In genomic region chr6:129407324-129407723, GRCm38 (mm10) we compare ENCODE assay signal across 12 mouse cellular contexts. TPM values are rescaled to one million over a fixed set of nuclear protein-coding genes. Genes with fewer than 3 reads are reported as not detected.
DNase-seq lines count a peak whose midpoint lies in the region; ATAC-seq and TF ChIP-seq lines count a peak whose summit lies in the region.
"Had no signal": no experiment of that assay in that cellular context is flagged by ENCODE, and none has a peak within 500 bp of the region (broad histone marks: within the 10 kb centered on the region; RNA-seq: fewer than 3 reads in every experiment).

No protein-coding gene starts in this region.

- no peak for TF ChIP-seq CTCF in cerebellum, adult 2 months (IDR thresholded peaks at IDR 0.05; ENCODE audit: borderline replicate concordance, insufficient read depth, low read depth, low read length)

- DNase-seq in cerebellum, postnatal 10 days, result peak; percentile 49 to 63
- DNase-seq in cerebellum, adult 8-10 months, result no peak
- DNase-seq in kidney, postnatal 36 days, result no peak
- no peak for DNase-seq in cerebellum, adult 2 months
- DNase-seq in embryo, embryonic 10.5 days (ENCODE audit: low spot score), result no peak
- DNase-seq: forebrain, postnatal 0 days had no signal

- no peaks in the 10 kb centered on the region for H3K27me3 ChIP-seq in kidney, embryonic 16.5 days (ENCODE audit: insufficient read depth, low read length)
- H3K27me3 ChIP-seq in heart, embryonic 12.5 days (replicated peaks), result no peaks in the 10 kb centered on the region
- no peaks in the 10 kb centered on the region for H3K27me3 ChIP-seq in cerebellum, adult 2 months (ENCODE audit: control insufficient read depth, insufficient read depth, low read length)
- H3K27me3 ChIP-seq: midbrain, embryonic 12.5 days had no signal

- H3K9me3 ChIP-seq in kidney, embryonic 16.5 days (ENCODE audit: low read length), result no peaks in the 10 kb centered on the region
- no peaks in the 10 kb centered on the region for H3K9me3 ChIP-seq in heart, embryonic 12.5 days (replicated peaks)
- H3K9me3 ChIP-seq: midbrain, embryonic 12.5 days had no signal

- no peak overlapping the region for H3K4me2 ChIP-seq in kidney, embryonic 16.5 days (replicated peaks; ENCODE audit: low read depth, low read length)
- no peak overlapping the region for H3K4me2 ChIP-seq in heart, embryonic 12.5 days
- H3K4me2 ChIP-seq: midbrain, embryonic 12.5 days had no signal

- no peak for ATAC-seq in kidney, embryonic 16.5 days (ENCODE audit: low FRiP score, low TSS enrichment)
- no peak for ATAC-seq in heart, embryonic 12.5 days (ENCODE audit: insufficient number of reproducible peaks, low FRiP score)
- ATAC-seq in megakaryocyte progenitor cell, adult 5-6 weeks (replicated peaks; ENCODE audit: poor library complexity), result peak; percentile 81
- ATAC-seq: forebrain, postnatal 0 days had no signal

- no peak overlapping the region for H3K4me3 ChIP-seq in kidney, embryonic 16.5 days (ENCODE audit: low read length)
- no peak overlapping the region for H3K4me3 ChIP-seq in heart, embryonic 12.5 days
- no peak overlapping the region for H3K4me3 ChIP-seq in cerebellum, adult 2 months (replicated peaks; ENCODE audit: insufficient read depth, low read depth, low read length)
- H3K4me3 ChIP-seq: midbrain, embryonic 12.5 days had no signal

- H3K36me3 ChIP-seq in kidney, embryonic 16.5 days (ENCODE audit: insufficient read depth, low read length), result no peaks in the 10 kb centered on the region
- no peaks in the 10 kb centered on the region for H3K36me3 ChIP-seq in heart, embryonic 12.5 days
- H3K36me3 ChIP-seq: midbrain, embryonic 12.5 days had no signal

- H3K27ac ChIP-seq in kidney, embryonic 16.5 days (ENCODE audit: low read length), result peak overlapping the region; percentile 78
- peak overlapping the region; percentile 44; the same call in 1 of the 2 replicates for H3K27ac ChIP-seq in heart, embryonic 12.5 days (ENCODE audit: poor library complexity, severe bottlenecking)
- H3K27ac ChIP-seq in cerebellum, adult 2 months (ENCODE audit: insufficient read depth, low read length), result no peak overlapping the region
- H3K27ac ChIP-seq: midbrain, embryonic 12.5 days had no signal

- 0 out of 2 replicates have a peak, but pooled peaks cover 5% of the 10 kb centered on the region for H3K4me1 ChIP-seq in kidney, embryonic 16.5 days (ENCODE audit: insufficient read depth, low read length)
- H3K4me1 ChIP-seq in heart, embryonic 12.5 days (replicated peaks), result no peaks in the 10 kb centered on the region
- no peaks in the 10 kb centered on the region for H3K4me1 ChIP-seq in cerebellum, adult 2 months (ENCODE audit: control insufficient read depth, insufficient read depth, low read length)
- H3K4me1 ChIP-seq: midbrain, embryonic 12.5 days had no signal

- no peak for TF ChIP-seq POLR2A in cerebellum, adult 2 months (IDR thresholded peaks at IDR 0.05; ENCODE audit: borderline replicate concordance, insufficient read depth, low read length)

- 26% methylated on average over 2 of the region's 2 CpGs for WGBS in kidney, embryonic 16.5 days
- 31% methylated on average over 2 of the region's 2 CpGs for WGBS in heart, embryonic 12.5 days
- WGBS in cerebellum, adult 2 months, result 2% methylated on average over 2 of the region's 2 CpGs

- H3K9ac ChIP-seq in kidney, embryonic 16.5 days (replicated peaks; ENCODE audit: low read length), result no peak overlapping the region
- H3K9ac ChIP-seq in heart, embryonic 12.5 days, result no peak overlapping the region
- H3K9ac ChIP-seq: forebrain, postnatal 0 days; midbrain, embryonic 12.5 days had no signal

RNA-seq across cellular contexts. Expression of gene Clec9a, which starts 1.3 kb away (rescaled TPM):
- polyA plus RNA-seq in kidney, embryonic 16.5 days (2015; fragmentation: Nextera tagmentation; extraction: Ambion mirVana), result 0.41 and 0.54 TPM in 2 replicates
- 0.10 and 0.27 TPM in 2 replicates for polyA plus RNA-seq in heart, embryonic 12.5 days (2016; fragmentation: Nextera tagmentation; extraction: Ambion mirVana)
- 5.2 and 6.3 TPM in 2 replicates for total RNA-seq in megakaryocyte progenitor cell, adult 5-6 weeks (2015)
- total RNA-seq in megakaryocyte progenitor cell, adult 5-6 weeks (2017), result 2.0 and 3.4 TPM in 2 replicates
- polyA plus RNA-seq in cerebellum, adult 2 months (2012; rRNA removed), result 0.06 TPM in 1 of 2 replicates, not detected in the other
- total RNA-seq: left cerebral cortex, postnatal 14 days had no signal
- polyA plus RNA-seq: forebrain, postnatal 0 days had no signal

RNA-seq across cellular contexts. Expression of gene Clec1b, which starts 10.2 kb away (rescaled TPM):
- 1.8 and 1.9 TPM in 2 replicates for polyA plus RNA-seq in kidney, embryonic 16.5 days (2015; fragmentation: Nextera tagmentation; extraction: Ambion mirVana)
- 6.6 and 7.4 TPM in 2 replicates for polyA plus RNA-seq in heart, embryonic 12.5 days (2016; fragmentation: Nextera tagmentation; extraction: Ambion mirVana)
- 0.17 and 0.22 TPM in 2 replicates for total RNA-seq in megakaryocyte progenitor cell, adult 5-6 weeks (2015)
- total RNA-seq in megakaryocyte progenitor cell, adult 5-6 weeks (2017), result 0.17 and 0.42 TPM in 2 replicates
- polyA plus RNA-seq in cerebellum, adult 2 months (2012; rRNA removed), result 0.16 and 0.17 TPM in 2 replicates

RNA-seq across cellular contexts. Expression of gene Clec12b, which starts 21.6 kb away (rescaled TPM):
- polyA plus RNA-seq in kidney, embryonic 16.5 days (2015; fragmentation: Nextera tagmentation; extraction: Ambion mirVana), result 0.11 TPM in 1 of 2 replicates, not detected in the other
- 0.33 and 0.64 TPM in 2 replicates for polyA plus RNA-seq in heart, embryonic 12.5 days (2016; fragmentation: Nextera tagmentation; extraction: Ambion mirVana)
- not detected in 2 replicates for total RNA-seq in megakaryocyte progenitor cell, adult 5-6 weeks (2015)
- not detected in 2 replicates for total RNA-seq in megakaryocyte progenitor cell, adult 5-6 weeks (2017)
- 0.17 and 0.33 TPM in 2 replicates for polyA plus RNA-seq in cerebellum, adult 2 months (2012; rRNA removed)
- total RNA-seq: forebrain, postnatal 0 days; left cerebral cortex, postnatal 14 days had no signal
- polyA plus RNA-seq: midbrain, embryonic 12.5 days; stomach, embryonic 14.5 days had no signal

RNA-seq across cellular contexts. Expression of gene Clec1a, which starts 44.5 kb away (rescaled TPM):
- 11.3 and 12.8 TPM in 2 replicates for polyA plus RNA-seq in kidney, embryonic 16.5 days (2015; fragmentation: Nextera tagmentation; extraction: Ambion mirVana)
- polyA plus RNA-seq in heart, embryonic 12.5 days (2016; fragmentation: Nextera tagmentation; extraction: Ambion mirVana), result 0.91 and 1.2 TPM in 2 replicates
- 0.12 TPM in 1 of 2 replicates, not detected in the other for total RNA-seq in megakaryocyte progenitor cell, adult 5-6 weeks (2015)
- total RNA-seq in megakaryocyte progenitor cell, adult 5-6 weeks (2017), result 0.12 and 0.78 TPM in 2 replicates
- 0.44 and 0.49 TPM in 2 replicates for polyA plus RNA-seq in cerebellum, adult 2 months (2012; rRNA removed)

Comparison
In these comparisons a context has a peak if more than half of its experiments do, and no peak if none do; other contexts are left out.
1. DNase-seq: peak in cerebellum, postnatal 10 days (2 of 2); none in cerebellum, adult 8-10 months (single experiment), kidney, postnatal 36 days (0 of 2), cerebellum, adult 2 months (0 of 2) and embryo, embryonic 10.5 days (single experiment).